Mouse (Mus musculus) liver, postnatal 0 days (tissue): Measurements from ENCODE around the gene Kcna6.

Source experiments
- CTCF ChIP-seq: sonication (generic); IDR thresholded peaks from 2 replicates; pipeline ENCODE4 v1.5.1; 2016; ENCODE audit warnings: antibody characterized with exemption, low read depth
- EP300 ChIP-seq: IDR thresholded peaks from 2 replicates; pipeline ENCODE4 v1.6.1; 2016; ENCODE audit warnings: antibody characterized with exemption, low read depth, mild to moderate bottlenecking

DNA sequence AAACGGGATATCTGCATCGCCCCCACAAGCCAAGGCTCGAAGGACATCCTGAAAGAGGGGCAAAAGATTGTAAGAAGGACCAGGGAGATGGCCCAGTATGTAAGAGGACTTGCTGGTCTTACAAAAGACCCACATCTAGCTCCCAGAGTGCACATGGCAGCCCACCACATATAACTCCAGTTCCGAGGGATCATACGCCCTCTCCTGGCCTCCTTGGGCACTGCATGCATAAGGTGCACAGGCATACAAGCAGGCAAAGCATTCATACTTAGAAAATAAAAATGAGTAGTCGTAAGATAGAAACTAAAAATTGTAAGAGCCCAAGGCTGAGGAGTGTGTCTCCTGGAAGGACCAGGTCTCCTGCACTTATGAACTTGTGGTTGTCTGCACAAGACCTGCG lies 61.5 kb downstream of the Kcna6 start:
- TF ChIP-seq CTCF (peak; percentile 48), EP300 (no peak)
